Mouse (Mus musculus) hindbrain, embryonic 12.5 days (tissue): ENCODE results near the gene Usp29. TPM values are rescaled to one million over a fixed set of nuclear protein-coding genes. Genes with fewer than 3 reads are reported as not detected.
"Not testable (repeated sequence)": the region's sequence is repeated elsewhere in the genome, so short reads cannot be mapped to it uniquely, and the experiment has no call there.

Experiments used
- ATAC-seq: fragments of 200-750 bp; cut with Nextera tagmentation; 2 replicates; pipeline ENCODE4 v1.8.0; 2017; ENCODE audit warnings: moderate TSS enrichment; ENCODE audit not compliant: low FRiP score
- H3K27ac ChIP-seq: fragments of 300-500 bp; sonication (generic); 2 replicates; pipeline ENCODE4 v1.5.1; 2016; ENCODE audit warnings: mild to moderate bottlenecking
- H3K27me3 ChIP-seq: fragments of 300-500 bp; sonication (generic); 2 replicates; pipeline ENCODE4 v1.6.1; 2016; ENCODE audit warnings: mild to moderate bottlenecking
- H3K36me3 ChIP-seq: fragments of 300-500 bp; sonication (generic); 2 replicates; pipeline ENCODE4 v1.6.1; 2016; ENCODE audit warnings: mild to moderate bottlenecking
- H3K4me1 ChIP-seq: fragments of 300-500 bp; sonication (generic); 2 replicates; pipeline ENCODE4 v1.6.1; 2016
- H3K4me2 ChIP-seq: fragments of 300-500 bp; sonication (generic); replicated peaks from 2 replicates; pipeline ENCODE4 v1.6.1; 2016; ENCODE audit warnings: mild to moderate bottlenecking
- H3K4me3 ChIP-seq: fragments of 300-500 bp; sonication (generic); 2 replicates; pipeline ENCODE4 v1.5.1; 2016; ENCODE audit warnings: mild to moderate bottlenecking
- H3K9ac ChIP-seq: fragments of 300-500 bp; sonication (generic); 2 replicates; pipeline ENCODE4 v1.6.1; 2016; ENCODE audit warnings: mild to moderate bottlenecking, moderate library complexity
- H3K9me3 ChIP-seq: fragments of 300-500 bp; sonication (generic); replicated peaks from 2 replicates; pipeline ENCODE4 v1.6.1; 2016; ENCODE audit warnings: mild to moderate bottlenecking
- WGBS: fragments of 180-500 bp; shearing (Covaris S2); methylation state at CpG from one replicate; pipeline ENCODE4 v1.1.7; 2016; 5-methylcytosine and 5-hydroxymethylcytosine counted together
- polyA plus RNA-seq: library from polyadenylated mRNA; unstranded; fragments of >200 nt; fragmentation: Nextera tagmentation; extraction: Ambion mirVana; gene quantifications from 2 replicates; pipeline ENCODE4 v1.2.1, GENCODE M21; 2016

Usp29 gene
- polyA plus RNA-seq, 1 experiment from 2014 or later, result 20.3 TPM

GRCm38 (mm10) chr7:6866351-6866750 is 136.0 kb downstream of the Usp29 start:
- Histone ChIP-seq H3K4me2 (no peak overlapping the region), H3K27me3 (no peaks in the 10 kb centered on the region), H3K27ac (no peak overlapping the region), H3K9me3 (no peaks in the 10 kb centered on the region), H3K4me1 (peaks cover 12% of the 10 kb centered on the region; the same call in 1 of the 2 replicates), H3K9ac (no peak overlapping the region), H3K4me3 (no peak overlapping the region), H3K36me3 (no peaks in the 10 kb centered on the region)
- no peak for ATAC-seq

- WGBS, result 54% methylated on average over 3 of the region's 3 CpGs
- Histone ChIP-seq H3K4me3 (no peak overlapping the region), H3K9ac (no peak overlapping the region), H3K4me2 (no peak overlapping the region), H3K4me1 (peaks cover 9% of the 10 kb centered on the region; the same call in 1 of the 2 replicates), H3K36me3 (no peaks in the 10 kb centered on the region), H3K27me3 (no peaks in the 10 kb centered on the region), H3K9me3 (no peaks in the 10 kb centered on the region), H3K27ac (no peak overlapping the region)
- ATAC-seq, result no peak
These were observed 138.5 kb downstream of the Usp29 start for GRCm38 (mm10) chr7:6868831-6869230.

GRCm38 (mm10) chr7:6869556-6869955 is 139.2 kb downstream of the Usp29 start:
- Histone ChIP-seq H3K36me3 (no peaks in the 10 kb centered on the region), H3K27ac (no peak overlapping the region), H3K9me3 (no peaks in the 10 kb centered on the region), H3K27me3 (no peaks in the 10 kb centered on the region), H3K9ac (no peak overlapping the region), H3K4me2 (no peak overlapping the region), H3K4me3 (no peak overlapping the region), H3K4me1 (peaks cover 12% of the 10 kb centered on the region; the same call in 1 of the 2 replicates)
- WGBS, result 74% methylated on average over 1 of the region's 1 CpGs
- peak; percentile 72 for ATAC-seq

GRCm38 (mm10) chr7:6874448-6874847 is 144.1 kb downstream of the Usp29 start:
- H3K4me1 ChIP-seq, result 0 out of 2 replicates have a peak, but pooled peaks cover 12% of the 10 kb centered on the region
- WGBS, result 54% methylated on average over 19 of the region's 19 CpGs
- no peak overlapping the region for H3K4me3 ChIP-seq
- no peak overlapping the region for H3K9ac ChIP-seq
- H3K9me3 ChIP-seq, result no peaks in the 10 kb centered on the region
- H3K27ac ChIP-seq, result peak overlapping the region; percentile 64
- ATAC-seq, result peak; percentile 77
- H3K27me3 ChIP-seq, result no peaks in the 10 kb centered on the region
- H3K4me2 ChIP-seq, result no peak overlapping the region
- H3K36me3 ChIP-seq, result no peaks in the 10 kb centered on the region

GRCm38 (mm10) chr7:6878202-6878601 is 147.8 kb downstream of the Usp29 start:
- Histone ChIP-seq H3K4me2 (no peak overlapping the region), H3K4me1 (peaks cover 13% of the 10 kb centered on the region), H3K9me3 (no peaks in the 10 kb centered on the region), H3K36me3 (no peaks in the 10 kb centered on the region), H3K9ac (no peak overlapping the region), H3K27ac (no peak overlapping the region), H3K27me3 (no peaks in the 10 kb centered on the region), H3K4me3 (no peak overlapping the region)
- 68% methylated on average over 1 of the region's 1 CpGs for WGBS
- ATAC-seq, result no peak

GRCm38 (mm10) chr7:6878849-6879248 is 148.5 kb downstream of the Usp29 start:
- not testable (repeated sequence) for H3K9ac ChIP-seq, ATAC-seq, H3K9me3 ChIP-seq, H3K27ac ChIP-seq, H3K27me3 ChIP-seq, H3K4me3 ChIP-seq, H3K4me2 ChIP-seq, H3K36me3 ChIP-seq
- peaks cover 13% of the 10 kb centered on the region for H3K4me1 ChIP-seq
- 97% methylated on average over 3 of the region's 3 CpGs for WGBS

- Histone ChIP-seq H3K4me1 (peaks cover 9% of the 10 kb centered on the region), H3K27ac (no peak overlapping the region), H3K36me3 (no peaks in the 10 kb centered on the region), H3K4me3 (no peak overlapping the region), H3K9me3 (no peaks in the 10 kb centered on the region), H3K27me3 (no peaks in the 10 kb centered on the region), H3K9ac (no peak overlapping the region), H3K4me2 (no peak overlapping the region)
- ATAC-seq, result no peak
- WGBS, result 85% methylated on average over 11 of the region's 11 CpGs
These were observed 149.3 kb downstream of the Usp29 start for GRCm38 (mm10) chr7:6879512-6880164.

GRCm38 (mm10) chr7:6880918-6881317 is 150.5 kb downstream of the Usp29 start:
- H3K4me1 ChIP-seq, H3K9me3 ChIP-seq, H3K27me3 ChIP-seq, H3K27ac ChIP-seq, H3K4me3 ChIP-seq, H3K4me2 ChIP-seq, H3K9ac ChIP-seq, H3K36me3 ChIP-seq: not testable (repeated sequence)
- WGBS, result 88% methylated on average over 1 of the region's 1 CpGs
- ATAC-seq, result peak; percentile 38; the same call in 1 of the 2 replicates

- H3K9ac ChIP-seq, result no peak overlapping the region
- H3K4me2 ChIP-seq, result no peak overlapping the region
- WGBS, result 43% methylated on average over 5 of the region's 6 CpGs
- peaks cover 5% of the 10 kb centered on the region for H3K4me1 ChIP-seq
- no peaks in the 10 kb centered on the region for H3K36me3 ChIP-seq
- H3K4me3 ChIP-seq, result no peak overlapping the region
- peak overlapping the region; percentile 35; the same call in 1 of the 2 replicates for H3K27ac ChIP-seq
- H3K9me3 ChIP-seq, result no peaks in the 10 kb centered on the region
- ATAC-seq, result peak; percentile 74
- no peaks in the 10 kb centered on the region for H3K27me3 ChIP-seq
These were observed 151.2 kb downstream of the Usp29 start for GRCm38 (mm10) chr7:6881473-6882046.

- Histone ChIP-seq H3K4me3 (no peak overlapping the region), H3K36me3 (no peaks in the 10 kb centered on the region), H3K4me2 (no peak overlapping the region), H3K9ac (no peak overlapping the region), H3K9me3 (no peaks in the 10 kb centered on the region), H3K27ac (no peak overlapping the region), H3K4me1 (peaks cover 5% of the 10 kb centered on the region), H3K27me3 (no peaks in the 10 kb centered on the region)
- 87% methylated on average over 8 of the region's 8 CpGs for WGBS
- ATAC-seq, result no peak
These were observed 153.2 kb downstream of the Usp29 start for GRCm38 (mm10) chr7:6883376-6884147.

GRCm38 (mm10) chr7:6885416-6885815 is 155.0 kb downstream of the Usp29 start:
- Histone ChIP-seq H3K27ac (no peak overlapping the region), H3K4me1 (peaks cover 5% of the 10 kb centered on the region), H3K9ac (no peak overlapping the region), H3K4me3 (no peak overlapping the region), H3K36me3 (no peaks in the 10 kb centered on the region), H3K4me2 (no peak overlapping the region), H3K9me3 (no peaks in the 10 kb centered on the region), H3K27me3 (no peaks in the 10 kb centered on the region)
- no peak for ATAC-seq
- WGBS, result 81% methylated on average over 7 of the region's 7 CpGs

- H3K27me3 ChIP-seq, result no peaks in the 10 kb centered on the region
- no peak overlapping the region for H3K27ac ChIP-seq
- ATAC-seq, result no peak
- 0 out of 2 replicates have a peak, but pooled peaks cover 4% of the 10 kb centered on the region for H3K4me1 ChIP-seq
- WGBS, result 100% methylated on average over 1 of the region's 1 CpGs
- no peak overlapping the region for H3K4me2 ChIP-seq
- H3K36me3 ChIP-seq, result no peaks in the 10 kb centered on the region
- no peak overlapping the region for H3K4me3 ChIP-seq
- H3K9me3 ChIP-seq, result no peaks in the 10 kb centered on the region
- no peak overlapping the region for H3K9ac ChIP-seq
These were observed 156.5 kb downstream of the Usp29 start for GRCm38 (mm10) chr7:6886896-6887295.
